Mouse (Mus musculus) lung, adult 2 months (tissue): ENCODE measurements around the gene Fkbp8.

Source experiments
- CTCF ChIP-seq: fragments of 200-500 bp; IDR thresholded peaks from 2 replicates; pipeline ENCODE4 v1.5.1; 2011; ENCODE audit warnings: mild to moderate bottlenecking, low read length, control low read depth; ENCODE audit not compliant: insufficient read depth
- POLR2A ChIP-seq: fragments of 200-500 bp; IDR thresholded peaks from 2 replicates; pipeline ENCODE4 v1.6.1; 2011; ENCODE audit warnings: low read depth, mild to moderate bottlenecking, control low read depth, low read length, borderline replicate concordance; ENCODE audit errors: extremely low read depth

- TF ChIP-seq CTCF (no peak), POLR2A (no peak)
These were observed 45.6 kb upstream of the Fkbp8 start for GRCm38 (mm10) chr8:70481908-70482307.
